Mouse (Mus musculus): ENCODE measurements around the gene Pomgnt2.

DNA sequence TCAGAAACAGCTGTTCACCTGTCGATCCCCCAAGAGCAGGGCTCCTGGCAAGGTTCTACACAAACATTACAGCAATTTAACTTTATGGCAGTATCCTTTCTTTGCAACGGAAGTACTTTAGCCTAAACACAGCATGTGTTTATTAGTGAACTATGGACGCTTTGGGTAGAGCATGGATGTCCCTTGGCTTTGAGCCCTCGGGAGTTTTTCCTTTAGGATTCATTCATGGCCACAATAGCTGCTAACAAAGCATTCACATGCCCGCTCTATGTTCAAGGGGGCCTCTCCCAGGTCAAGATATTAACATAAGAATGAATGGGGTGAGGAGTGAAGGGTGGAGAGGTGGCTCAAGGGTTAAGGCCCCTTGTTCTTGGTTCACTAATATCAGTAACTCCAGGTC is 7.4 kb downstream of the Pomgnt2 start:
- TF ChIP-seq GATA1 (IDR thresholded peaks at IDR 0.05; ENCODE audit: borderline replicate concordance, low read length) (no peak), FLI1 (IDR thresholded peaks at IDR 0.05; ENCODE audit: low read length) (no peak)

All from megakaryocyte, embryonic 14.5 days (primary cell).